Mouse (Mus musculus): Measurements from ENCODE around the gene Gcgr.

DNA sequence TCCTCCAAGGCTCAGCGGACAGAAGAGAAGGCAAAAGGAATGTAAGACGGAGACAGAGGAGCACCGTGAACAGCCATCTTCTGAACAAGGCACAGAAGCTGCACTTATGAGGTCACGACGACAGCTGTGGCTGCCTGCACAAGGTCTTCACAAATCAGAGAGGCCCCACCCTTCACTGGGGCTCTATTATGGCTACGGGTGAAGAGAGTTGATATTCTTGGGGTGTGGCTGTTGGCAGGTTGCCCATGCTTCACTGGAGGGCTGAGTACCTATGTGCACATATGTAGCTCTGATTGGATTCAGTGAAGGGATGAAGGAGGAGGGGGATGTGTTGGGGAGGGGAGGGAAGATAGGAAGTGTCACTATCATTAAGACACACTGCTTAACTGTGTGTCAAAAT is 11.9 kb upstream of the Gcgr start:
- TF ChIP-seq CTCF (IDR thresholded peaks at IDR 0.05; ENCODE audit: insufficient read depth, low read depth, low read length) = no peak
- TF ChIP-seq POLR2A (IDR thresholded peaks at IDR 0.05; ENCODE audit: insufficient read depth, low read depth, low read length) = no peak

All from olfactory bulb, adult 2 months (tissue).